Mouse (Mus musculus) E14TG2a.4 (cell line): ENCODE measurements around the gene Epb41l4b.

Experiments used
- CTCF ChIP-seq: conservative IDR thresholded peaks from 2 replicates; pipeline ENCODE4 v1.5.1; 2014; ENCODE audit warnings: low read length
- NANOG ChIP-seq: IDR thresholded peaks from 2 replicates; pipeline ENCODE4 v1.6.1; 2014; ENCODE audit warnings: borderline replicate concordance, low read length, mixed read lengths

DNA sequence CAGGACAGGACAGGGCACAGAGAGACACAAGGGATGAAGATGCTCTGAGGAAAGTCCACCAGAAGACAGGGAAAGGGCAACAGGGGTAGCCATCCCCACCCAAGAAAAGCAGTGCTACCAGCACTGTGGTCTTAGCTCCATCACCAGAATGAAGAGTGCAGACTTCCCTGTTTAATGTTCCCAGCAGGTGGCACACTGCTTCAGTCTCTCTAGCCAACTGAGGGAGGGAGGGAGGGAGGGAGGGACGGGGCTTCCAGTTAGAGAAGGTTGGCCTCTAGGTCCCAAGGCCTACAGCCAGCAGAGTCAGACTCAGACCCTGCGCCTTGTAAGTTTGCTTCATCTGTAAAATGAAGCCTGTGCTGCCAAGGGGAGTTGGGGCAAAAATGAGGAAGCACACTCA, 22.7 kb downstream of the Epb41l4b start:
- no peak for TF ChIP-seq CTCF
- no peak for TF ChIP-seq NANOG
